Mouse (Mus musculus): ENCODE measurements around the gene Wfdc13. TPM values are rescaled to one million over a fixed set of nuclear protein-coding genes. Genes with fewer than 3 reads are reported as not detected.

Wfdc13 gene
- polyA plus RNA-seq, 1 experiment from 2014 or later = not detected

GRCm38 (mm10) chr2:164670938-164671337, 14.0 kb upstream of the Wfdc13 start:
- no peak for ATAC-seq (ENCODE audit: low read depth)
- H3K27ac ChIP-seq (ENCODE audit: low read depth, low read length) = no peak overlapping the region
- no peaks in the 10 kb centered on the region for H3K9me3 ChIP-seq (ENCODE audit: control insufficient read depth, low read length)
- H3K4me3 ChIP-seq (ENCODE audit: low read depth, low read length) = no peak overlapping the region
- WGBS = 22% methylated on average over 1 of the region's 1 CpGs
- H3K27me3 ChIP-seq (ENCODE audit: control insufficient read depth, insufficient read depth, low read length) = no peaks in the 10 kb centered on the region
- no peak overlapping the region for H3K9ac ChIP-seq (replicated peaks; ENCODE audit: low read depth, low read length)
- no peaks in the 10 kb centered on the region for H3K4me1 ChIP-seq (ENCODE audit: control insufficient read depth, insufficient read depth, low read length)
- no peaks in the 10 kb centered on the region for H3K36me3 ChIP-seq (ENCODE audit: control insufficient read depth, insufficient read depth, low read length)
- H3K4me2 ChIP-seq (ENCODE audit: low read depth, low read length) = no peak overlapping the region

- no peak within 1 kb of the TSS for H3K9ac ChIP-seq (replicated peaks; ENCODE audit: low read depth, low read length)
- no peak within 1 kb of the TSS for H3K27ac ChIP-seq (ENCODE audit: low read depth, low read length)
- no peaks in the 10 kb centered on the region for H3K36me3 ChIP-seq (ENCODE audit: control insufficient read depth, insufficient read depth, low read length)
- H3K9me3 ChIP-seq (ENCODE audit: control insufficient read depth, low read length) = no peaks in the 10 kb centered on the region
- WGBS = 88% methylated on average over 7 of the region's 7 CpGs
- no peaks in the 10 kb centered on the region for H3K27me3 ChIP-seq (ENCODE audit: control insufficient read depth, insufficient read depth, low read length)
- no peak for ATAC-seq (ENCODE audit: low read depth)
- no peaks in the 10 kb centered on the region for H3K4me1 ChIP-seq (ENCODE audit: control insufficient read depth, insufficient read depth, low read length)
- H3K4me2 ChIP-seq (ENCODE audit: low read depth, low read length) = no peak within 1 kb of the TSS
- H3K4me3 ChIP-seq (ENCODE audit: low read depth, low read length) = no peak within 1 kb of the TSS
These were observed 10.9 kb upstream of the Wfdc13 start, which contains the start of gene Wfdc11 for GRCm38 (mm10) chr2:164673987-164674386. Wfdc11 (minus strand) TSS chr2:164674087.

- no peak overlapping the region for H3K9ac ChIP-seq (replicated peaks; ENCODE audit: low read depth, low read length)
- H3K4me2 ChIP-seq (ENCODE audit: low read depth, low read length) = no peak overlapping the region
- no peak overlapping the region for H3K4me3 ChIP-seq (ENCODE audit: low read depth, low read length)
- H3K36me3 ChIP-seq (ENCODE audit: control insufficient read depth, insufficient read depth, low read length) = no peaks in the 10 kb centered on the region
- no peak overlapping the region for H3K27ac ChIP-seq (ENCODE audit: low read depth, low read length)
- no peaks in the 10 kb centered on the region for H3K27me3 ChIP-seq (ENCODE audit: control insufficient read depth, insufficient read depth, low read length)
- peaks cover 4% of the 10 kb centered on the region; the same call in 1 of the 2 replicates for H3K4me1 ChIP-seq (ENCODE audit: control insufficient read depth, insufficient read depth, low read length)
- 82% methylated on average over 7 of the region's 7 CpGs for WGBS
- no peaks in the 10 kb centered on the region for H3K9me3 ChIP-seq (ENCODE audit: control insufficient read depth, low read length)
- ATAC-seq (ENCODE audit: low read depth) = no peak
These were observed 8.8 kb upstream of the Wfdc13 start for GRCm38 (mm10) chr2:164676103-164676502.

GRCm38 (mm10) chr2:164676916-164677685, 7.8 kb upstream of the Wfdc13 start:
- Histone ChIP-seq H3K9me3 (ENCODE audit: control insufficient read depth, low read length) (no peaks in the 10 kb centered on the region), H3K9ac (replicated peaks; ENCODE audit: low read depth, low read length) (no peak overlapping the region), H3K27ac (ENCODE audit: low read depth, low read length) (no peak overlapping the region), H3K27me3 (ENCODE audit: control insufficient read depth, insufficient read depth, low read length) (no peaks in the 10 kb centered on the region), H3K4me3 (ENCODE audit: low read depth, low read length) (no peak overlapping the region), H3K4me2 (ENCODE audit: low read depth, low read length) (no peak overlapping the region), H3K4me1 (ENCODE audit: control insufficient read depth, insufficient read depth, low read length) (peaks cover 4% of the 10 kb centered on the region; the same call in 1 of the 2 replicates), H3K36me3 (ENCODE audit: control insufficient read depth, insufficient read depth, low read length) (no peaks in the 10 kb centered on the region)
- no peak for ATAC-seq (ENCODE audit: low read depth)
- 85% methylated on average over 16 of the region's 16 CpGs for WGBS

GRCm38 (mm10) chr2:164678848-164679625, 5.9 kb upstream of the Wfdc13 start:
- WGBS = 21% methylated on average over 19 of the region's 19 CpGs
- no peak overlapping the region for H3K27ac ChIP-seq (ENCODE audit: low read depth, low read length)
- ATAC-seq (ENCODE audit: low read depth) = peak; percentile 65; the same call in 1 of the 2 replicates
- H3K27me3 ChIP-seq (ENCODE audit: control insufficient read depth, insufficient read depth, low read length) = no peaks in the 10 kb centered on the region
- H3K9ac ChIP-seq (replicated peaks; ENCODE audit: low read depth, low read length) = no peak overlapping the region
- H3K4me2 ChIP-seq (ENCODE audit: low read depth, low read length) = peak overlapping the region; percentile 52
- no peaks in the 10 kb centered on the region for H3K36me3 ChIP-seq (ENCODE audit: control insufficient read depth, insufficient read depth, low read length)
- H3K4me3 ChIP-seq (ENCODE audit: low read depth, low read length) = peak overlapping the region; percentile 19
- peaks cover 4% of the 10 kb centered on the region; the same call in 1 of the 2 replicates for H3K4me1 ChIP-seq (ENCODE audit: control insufficient read depth, insufficient read depth, low read length)
- no peaks in the 10 kb centered on the region for H3K9me3 ChIP-seq (ENCODE audit: control insufficient read depth, low read length)

GRCm38 (mm10) chr2:164679906-164680305, 5.0 kb upstream of the Wfdc13 start:
- H3K9me3 ChIP-seq (ENCODE audit: control insufficient read depth, low read length) = no peaks in the 10 kb centered on the region
- WGBS = 50% methylated on average over 3 of the region's 3 CpGs
- no peak overlapping the region for H3K4me3 ChIP-seq (ENCODE audit: low read depth, low read length)
- no peak overlapping the region for H3K9ac ChIP-seq (replicated peaks; ENCODE audit: low read depth, low read length)
- no peak overlapping the region for H3K27ac ChIP-seq (ENCODE audit: low read depth, low read length)
- H3K4me2 ChIP-seq (ENCODE audit: low read depth, low read length) = no peak overlapping the region
- ATAC-seq (ENCODE audit: low read depth) = no peak
- H3K36me3 ChIP-seq (ENCODE audit: control insufficient read depth, insufficient read depth, low read length) = no peaks in the 10 kb centered on the region
- peaks cover 4% of the 10 kb centered on the region; the same call in 1 of the 2 replicates for H3K4me1 ChIP-seq (ENCODE audit: control insufficient read depth, insufficient read depth, low read length)
- no peaks in the 10 kb centered on the region for H3K27me3 ChIP-seq (ENCODE audit: control insufficient read depth, insufficient read depth, low read length)

GRCm38 (mm10) chr2:164698201-164698600, 13.3 kb downstream of the Wfdc13 start, which contains the start of gene Spint4:
Spint4 (plus strand) TSS chr2:164698501.
- Histone ChIP-seq H3K4me2 (ENCODE audit: low read depth, low read length) (no peak within 1 kb of the TSS), H3K36me3 (ENCODE audit: control insufficient read depth, insufficient read depth, low read length) (no peaks in the 10 kb centered on the region), H3K9ac (replicated peaks; ENCODE audit: low read depth, low read length) (no peak within 1 kb of the TSS), H3K27me3 (ENCODE audit: control insufficient read depth, insufficient read depth, low read length) (no peaks in the 10 kb centered on the region), H3K4me1 (ENCODE audit: control insufficient read depth, insufficient read depth, low read length) (no peaks in the 10 kb centered on the region), H3K4me3 (ENCODE audit: low read depth, low read length) (no peak within 1 kb of the TSS), H3K27ac (ENCODE audit: low read depth, low read length) (no peak within 1 kb of the TSS), H3K9me3 (ENCODE audit: control insufficient read depth, low read length) (no peaks in the 10 kb centered on the region)
- WGBS = 69% methylated on average over 4 of the region's 4 CpGs
- no peak for ATAC-seq (ENCODE audit: low read depth)

- no peak for ATAC-seq (ENCODE audit: low read depth)
- no peak overlapping the region for H3K4me3 ChIP-seq (ENCODE audit: low read depth, low read length)
These were observed 16.1 kb downstream of the Wfdc13 start for GRCm38 (mm10) chr2:164700959-164701358.

GRCm38 (mm10) chr2:164701761-164702160, 16.9 kb downstream of the Wfdc13 start:
- Histone ChIP-seq H3K27me3 (ENCODE audit: control insufficient read depth, insufficient read depth, low read length) (no peaks in the 10 kb centered on the region), H3K36me3 (ENCODE audit: control insufficient read depth, insufficient read depth, low read length) (no peaks in the 10 kb centered on the region), H3K4me1 (ENCODE audit: control insufficient read depth, insufficient read depth, low read length) (no peaks in the 10 kb centered on the region), H3K9ac (replicated peaks; ENCODE audit: low read depth, low read length) (no peak overlapping the region), H3K4me3 (ENCODE audit: low read depth, low read length) (no peak overlapping the region), H3K9me3 (ENCODE audit: control insufficient read depth, low read length) (no peaks in the 10 kb centered on the region), H3K27ac (ENCODE audit: low read depth, low read length) (no peak overlapping the region), H3K4me2 (ENCODE audit: low read depth, low read length) (no peak overlapping the region)
- WGBS = 96% methylated on average over 5 of the region's 5 CpGs
- ATAC-seq (ENCODE audit: low read depth) = no peak

More at GRCm38 (mm10) chr2:164700959-164701358, 16.1 kb downstream of the Wfdc13 start:
- no peak overlapping the region for H3K4me2 ChIP-seq (ENCODE audit: low read depth, low read length)
- no peaks in the 10 kb centered on the region for H3K9me3 ChIP-seq (ENCODE audit: control insufficient read depth, low read length)
- no peaks in the 10 kb centered on the region for H3K27me3 ChIP-seq (ENCODE audit: control insufficient read depth, insufficient read depth, low read length)
- no peak overlapping the region for H3K9ac ChIP-seq (replicated peaks; ENCODE audit: low read depth, low read length)
- no peak overlapping the region for H3K27ac ChIP-seq (ENCODE audit: low read depth, low read length)
- no peaks in the 10 kb centered on the region for H3K36me3 ChIP-seq (ENCODE audit: control insufficient read depth, insufficient read depth, low read length)
- no peaks in the 10 kb centered on the region for H3K4me1 ChIP-seq (ENCODE audit: control insufficient read depth, insufficient read depth, low read length)
- WGBS = 81% methylated on average over 5 of the region's 5 CpGs
